ENCODE assay signal across 8 mouse cellular contexts in the genomic region with DNA sequence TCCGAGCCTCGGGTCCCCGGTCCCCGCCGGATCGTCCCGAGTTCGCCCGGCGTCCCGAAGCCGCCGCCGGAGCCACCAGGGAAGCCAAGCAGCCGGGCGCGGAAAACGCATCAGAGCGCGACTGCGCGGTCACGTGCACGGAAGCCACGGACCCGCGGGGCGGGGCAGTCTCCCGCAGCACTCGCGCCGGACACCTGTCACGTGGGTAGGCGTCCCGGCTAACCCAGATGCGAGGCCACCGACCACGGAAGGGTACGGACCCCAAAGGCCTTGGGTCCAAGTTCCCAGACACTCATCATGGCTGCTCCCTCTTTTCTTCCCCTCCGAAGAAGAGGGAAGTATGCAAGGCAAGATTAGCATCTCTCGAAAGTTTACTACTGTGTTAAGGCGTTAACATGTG. TPM values are rescaled to one million over a fixed set of nuclear protein-coding genes. Genes with fewer than 3 reads are reported as not detected.
DNase-seq lines count a peak whose midpoint lies in the region; ATAC-seq and TF ChIP-seq lines count a peak whose summit lies in the region.
"Not testable (repeated sequence)": the region's sequence is repeated elsewhere in the genome, so short reads cannot be mapped to it uniquely, and the experiment has no call there.

No protein-coding gene starts in this region.

- not testable (repeated sequence) for H3K4me1 ChIP-seq in cortical plate, adult 2 months (ENCODE audit: control insufficient read depth, insufficient read depth, low read length); hindbrain, embryonic 11.5 days (replicated peaks; ENCODE audit: control insufficient read depth, insufficient read depth, low read length); stomach, postnatal 0 days (replicated peaks; ENCODE audit: control insufficient read depth, insufficient read depth)
- peaks cover 15% of the 10 kb centered on the region for H3K4me1 ChIP-seq in forebrain, embryonic 15.5 days
- peaks cover 12% of the 10 kb centered on the region for H3K4me1 ChIP-seq in lung, embryonic 15.5 days

- peak overlapping the region; percentile 67 for H3K9ac ChIP-seq in forebrain, embryonic 15.5 days (replicated peaks)
- H3K9ac ChIP-seq in hindbrain, embryonic 11.5 days (ENCODE audit: low read depth, low read length) = peak overlapping the region; percentile 88
- H3K9ac ChIP-seq in lung, embryonic 15.5 days = peak overlapping the region; percentile 58
- H3K9ac ChIP-seq in stomach, postnatal 0 days (ENCODE audit: low read length) = peak overlapping the region; percentile 89

- not testable (repeated sequence) for H3K36me3 ChIP-seq in forebrain, embryonic 15.5 days; hindbrain, embryonic 11.5 days (ENCODE audit: control insufficient read depth, insufficient read depth, low read length); lung, embryonic 15.5 days; stomach, postnatal 0 days (ENCODE audit: control insufficient read depth, insufficient read depth, low read length)

- TF ChIP-seq CTCF in cortical plate, adult 2 months (IDR thresholded peaks at IDR 0.05; ENCODE audit: extremely low read depth, insufficient read depth, low read length); stomach, postnatal 0 days (IDR thresholded peaks at IDR 0.05; ENCODE audit: low read depth): not testable (repeated sequence)

- peak; percentile 82 for ATAC-seq in forebrain, embryonic 15.5 days (replicated peaks)
- peak; percentile 85 for ATAC-seq in hindbrain, embryonic 11.5 days (ENCODE audit: low FRiP score)
- peak; percentile 68 for ATAC-seq in lung, embryonic 15.5 days (ENCODE audit: borderline replicate concordance, extremely low read depth, low FRiP score, low TSS enrichment)
- peak; percentile 80 for ATAC-seq in stomach, postnatal 0 days (ENCODE audit: low FRiP score, low TSS enrichment)

- H3K4me2 ChIP-seq in forebrain, embryonic 15.5 days (replicated peaks) = peak overlapping the region; percentile 78
- peak overlapping the region; percentile 87 for H3K4me2 ChIP-seq in hindbrain, embryonic 11.5 days (replicated peaks; ENCODE audit: low read depth, low read length)
- H3K4me2 ChIP-seq in lung, embryonic 15.5 days = peak overlapping the region; percentile 79
- peak overlapping the region; percentile 89 for H3K4me2 ChIP-seq in stomach, postnatal 0 days (replicated peaks; ENCODE audit: low read depth)

- peak overlapping the region; percentile 51 for H3K4me3 ChIP-seq in cortical plate, adult 2 months (ENCODE audit: insufficient read depth, low read length)
- H3K4me3 ChIP-seq in forebrain, embryonic 15.5 days = peak overlapping the region; percentile 48
- H3K4me3 ChIP-seq in hindbrain, embryonic 11.5 days (ENCODE audit: low read depth, low read length) = peak overlapping the region; percentile 80
- peak overlapping the region; percentile 48 for H3K4me3 ChIP-seq in lung, embryonic 15.5 days
- peak overlapping the region; percentile 83 for H3K4me3 ChIP-seq in stomach, postnatal 0 days (ENCODE audit: low read depth, low read length)

- peak; percentile 44 for DNase-seq in MEL-GATA-1-ER (ENCODE audit: extremely low read depth, low read depth)
- DNase-seq in hindbrain, embryonic 11.5 days (ENCODE audit: low spot score) = peak; percentile 82
- DNase-seq in kidney, postnatal 10 days = peak; percentile 11
- DNase-seq in neural tube, embryonic 10.5 days (ENCODE audit: extremely low spot score, low spot score) = peak; percentile 76
- DNase-seq in stomach, postnatal 0 days (ENCODE audit: low spot score) = peak; percentile 75

- TF ChIP-seq EP300 in stomach, postnatal 0 days (optimal IDR thresholded peaks at IDR 0.05) = not testable (repeated sequence)

- not testable (repeated sequence) for H3K27ac ChIP-seq in cortical plate, adult 2 months (ENCODE audit: insufficient read depth, low read length)
- peak overlapping the region; percentile 68 for H3K27ac ChIP-seq in forebrain, embryonic 15.5 days (replicated peaks)
- H3K27ac ChIP-seq in hindbrain, embryonic 11.5 days (ENCODE audit: low read depth, low read length) = peak overlapping the region; percentile 78
- peak overlapping the region; percentile 64 for H3K27ac ChIP-seq in lung, embryonic 15.5 days
- peak overlapping the region; percentile 87 for H3K27ac ChIP-seq in stomach, postnatal 0 days (replicated peaks)

- WGBS in forebrain, embryonic 15.5 days = under 1% methylated on average over 42 of the region's 42 CpGs
- WGBS in hindbrain, embryonic 11.5 days = 1% methylated on average over 32 of the region's 42 CpGs
- WGBS in lung, embryonic 15.5 days = under 1% methylated on average over 42 of the region's 42 CpGs
- under 1% methylated on average over 31 of the region's 42 CpGs for WGBS in stomach, postnatal 0 days

- not testable (repeated sequence) for H3K27me3 ChIP-seq in forebrain, embryonic 15.5 days; hindbrain, embryonic 11.5 days (ENCODE audit: control insufficient read depth, insufficient read depth, low read length); lung, embryonic 15.5 days; stomach, postnatal 0 days (ENCODE audit: control insufficient read depth, insufficient read depth, low read length)

- not testable (repeated sequence) for TF ChIP-seq POLR2A in cortical plate, adult 2 months (IDR thresholded peaks at IDR 0.05; ENCODE audit: extremely low read depth, insufficient read depth, low read length)

- H3K9me3 ChIP-seq in forebrain, embryonic 15.5 days; hindbrain, embryonic 11.5 days (ENCODE audit: control insufficient read depth, low read length); lung, embryonic 15.5 days; stomach, postnatal 0 days (ENCODE audit: control insufficient read depth, low read length): not testable (repeated sequence)

RNA-seq across cellular contexts. Expression of a gene that starts 47.1 kb away (rescaled TPM):
- polyA plus RNA-seq in cortical plate, adult 2 months (2012; rRNA removed) = 86.0 and 92.2 TPM in 2 replicates
- 888 and 910 TPM in 2 replicates for polyA plus RNA-seq in forebrain, embryonic 15.5 days (2015; fragmentation: Nextera tagmentation; extraction: Ambion mirVana)
- 838 and 876 TPM in 2 replicates for polyA plus RNA-seq in hindbrain, embryonic 11.5 days (2014; fragmentation: Nextera tagmentation; extraction: Ambion mirVana)
- polyA plus RNA-seq in lung, embryonic 15.5 days (2015; fragmentation: Nextera tagmentation; extraction: Ambion mirVana) = 471 and 517 TPM in 2 replicates
- polyA plus RNA-seq in stomach, postnatal 0 days (2015; fragmentation: Nextera tagmentation; extraction: Ambion mirVana) = 477 and 484 TPM in 2 replicates

Comparison
In these comparisons a context has a peak if more than half of its experiments do, and no peak if none do; other contexts are left out.
1. DNase-seq: peak in every context shown above with its lines; median percentile 82 in hindbrain, embryonic 11.5 days; 76 in neural tube, embryonic 10.5 days; 75 in stomach, postnatal 0 days; 44 in MEL-GATA-1-ER; 11 in kidney, postnatal 10 days.